Mouse (Mus musculus) midbrain, embryonic 10.5 days (tissue): ENCODE data around the gene Btbd16. TPM values are rescaled to one million over a fixed set of nuclear protein-coding genes. Genes with fewer than 3 reads are reported as not detected.

Source experiments
- DNase-seq: peaks from one replicate; pipeline ENCODE4 v3.0.0-alpha.2; 2017; ENCODE audit warnings: low spot score
- H3K27ac ChIP-seq: fragments of 300-500 bp; sonication (generic); replicated peaks from 2 replicates; pipeline ENCODE4 v1.5.1; 2016; ENCODE audit warnings: mild to moderate bottlenecking
- H3K27me3 ChIP-seq: fragments of 300-500 bp; sonication (generic); 2 replicates; pipeline ENCODE4 v1.6.1; 2016; ENCODE audit warnings: low read depth, mild to moderate bottlenecking; ENCODE audit not compliant: poor library complexity, severe bottlenecking
- H3K36me3 ChIP-seq: fragments of 300-500 bp; sonication (generic); 2 replicates; pipeline ENCODE4 v1.6.1; 2016; ENCODE audit warnings: mild to moderate bottlenecking, moderate library complexity
- H3K4me1 ChIP-seq: fragments of 300-500 bp; sonication (generic); 2 replicates; pipeline ENCODE4 v1.6.1; 2016
- H3K4me3 ChIP-seq: fragments of 300-500 bp; sonication (generic); 2 replicates; pipeline ENCODE4 v1.5.1; 2016; ENCODE audit warnings: mild to moderate bottlenecking, moderate library complexity
- H3K9me3 ChIP-seq: fragments of 300-500 bp; sonication (generic); replicated peaks from 2 replicates; pipeline ENCODE4 v1.6.1; 2016; ENCODE audit warnings: mild to moderate bottlenecking
- WGBS: fragments of 180-500 bp; shearing (Covaris S2); methylation state at CpG from one replicate; pipeline ENCODE4 v1.1.7; 2016; 5-methylcytosine and 5-hydroxymethylcytosine counted together
- polyA plus RNA-seq: library from polyadenylated mRNA; unstranded; fragments of >200 nt; fragmentation: Nextera tagmentation; extraction: Ambion mirVana; gene quantifications from 2 replicates; pipeline ENCODE4 v1.2.1, GENCODE M21; 2016

Btbd16 gene
- polyA plus RNA-seq, 1 experiment from 2014 or later = not detected

DNA sequence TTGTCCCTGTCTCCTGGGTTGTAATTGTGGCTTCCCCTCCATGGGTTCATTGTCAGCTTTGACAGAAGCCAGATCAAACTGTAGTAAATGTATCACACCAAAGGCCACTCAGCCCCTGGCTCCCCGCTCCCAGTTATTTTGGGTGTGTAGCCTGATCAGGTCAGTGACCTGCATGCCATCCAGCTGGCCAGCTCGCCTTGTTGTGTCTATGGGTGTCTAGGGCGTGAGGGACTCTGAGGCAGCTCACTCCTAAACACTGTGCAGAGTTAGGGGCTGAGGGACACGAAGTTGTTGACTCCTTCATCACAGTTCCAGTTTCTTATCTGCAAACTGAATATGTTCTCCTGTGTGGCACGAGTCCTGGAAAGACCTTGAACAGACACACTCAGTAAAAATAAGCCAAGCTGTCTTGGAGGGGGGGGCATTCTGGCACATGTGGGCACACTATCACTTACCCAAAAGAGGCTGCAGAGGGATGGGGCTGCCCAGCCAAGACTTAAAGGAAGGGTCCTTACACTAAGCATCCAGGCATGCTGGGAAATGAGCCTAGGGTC lies 7.1 kb downstream of the Btbd16 start:
- no peak overlapping the region for H3K27ac ChIP-seq
- H3K27me3 ChIP-seq = no peaks in the 10 kb centered on the region
- 75% methylated on average over 5 of the region's 5 CpGs for WGBS
- no peaks in the 10 kb centered on the region for H3K4me1 ChIP-seq
- no peaks in the 10 kb centered on the region for H3K9me3 ChIP-seq
- no peak overlapping the region for H3K4me3 ChIP-seq
- no peak for DNase-seq
- H3K36me3 ChIP-seq = no peaks in the 10 kb centered on the region

DNA sequence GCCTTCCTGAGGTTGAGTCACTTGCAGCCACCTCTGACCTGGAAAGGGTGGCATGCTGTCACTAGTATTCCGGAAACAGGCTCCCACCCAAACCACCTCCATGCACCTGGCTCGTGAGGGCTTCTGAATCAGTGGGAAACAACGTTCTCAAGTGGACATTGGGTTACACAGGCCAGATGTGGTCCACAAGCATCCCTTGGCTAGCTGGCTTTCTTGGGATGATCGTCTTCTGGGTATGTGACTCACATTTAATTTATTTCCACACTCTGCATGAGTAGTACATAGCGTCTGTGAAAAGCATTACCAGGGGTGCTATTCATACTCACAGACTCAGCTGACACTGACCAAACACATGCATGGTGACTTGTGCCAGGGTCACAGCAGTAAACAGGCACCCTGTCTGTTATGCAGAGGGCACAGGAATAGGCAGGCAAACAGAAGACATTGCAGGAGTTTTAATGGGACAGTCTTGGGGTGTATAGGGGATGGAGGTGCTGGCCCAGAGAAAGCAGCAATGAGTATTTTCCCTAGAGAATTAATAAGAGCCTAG lies 8.7 kb downstream of the Btbd16 start:
- Histone ChIP-seq H3K27me3 (no peaks in the 10 kb centered on the region), H3K4me1 (no peaks in the 10 kb centered on the region), H3K27ac (no peak overlapping the region), H3K9me3 (no peaks in the 10 kb centered on the region), H3K36me3 (no peaks in the 10 kb centered on the region), H3K4me3 (no peak overlapping the region)
- no peak for DNase-seq
- 89% methylated on average over 5 of the region's 5 CpGs for WGBS

- Histone ChIP-seq H3K36me3 (no peaks in the 10 kb centered on the region), H3K4me1 (no peaks in the 10 kb centered on the region), H3K9me3 (no peaks in the 10 kb centered on the region), H3K27ac (no peak overlapping the region), H3K4me3 (no peak overlapping the region), H3K27me3 (no peaks in the 10 kb centered on the region)
- no peak for DNase-seq
- 91% methylated on average over 12 of the region's 12 CpGs for WGBS
Measured at GRCm38 (mm10) chr7:130785923-130786575, 12.2 kb downstream of the Btbd16 start.

DNA sequence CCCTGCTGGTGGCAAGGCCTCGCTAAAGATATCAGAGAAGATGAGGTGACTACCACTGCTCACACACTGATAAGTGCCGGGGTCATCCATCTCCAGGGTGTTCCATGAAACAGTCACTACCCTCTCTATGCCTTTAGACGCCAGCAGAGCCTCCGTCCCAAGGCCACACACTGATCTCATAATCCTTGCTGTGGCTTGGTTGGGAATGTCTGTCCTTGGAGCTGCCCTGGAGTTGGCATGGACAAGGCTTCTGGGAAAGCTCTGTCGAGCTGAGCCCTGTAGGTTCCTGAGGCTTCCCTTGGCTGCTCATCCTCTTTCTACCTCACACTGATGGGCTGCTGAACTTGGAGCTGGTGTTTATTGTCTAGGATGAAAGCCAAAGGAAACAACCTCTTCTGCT lies 12.8 kb downstream of the Btbd16 start:
- Histone ChIP-seq H3K36me3 (no peaks in the 10 kb centered on the region), H3K9me3 (no peaks in the 10 kb centered on the region), H3K27ac (no peak overlapping the region; the same call in 1 of the 2 replicates), H3K27me3 (no peaks in the 10 kb centered on the region), H3K4me1 (no peaks in the 10 kb centered on the region), H3K4me3 (no peak overlapping the region)
- no peak for DNase-seq
- 86% methylated on average over 5 of the region's 5 CpGs for WGBS

- Histone ChIP-seq H3K9me3 (no peaks in the 10 kb centered on the region), H3K4me1 (no peaks in the 10 kb centered on the region), H3K27me3 (no peaks in the 10 kb centered on the region), H3K27ac (no peak overlapping the region), H3K4me3 (no peak overlapping the region), H3K36me3 (no peaks in the 10 kb centered on the region)
- WGBS = 93% methylated on average over 4 of the region's 4 CpGs
- no peak for DNase-seq
Measured at GRCm38 (mm10) chr7:130787537-130787936, 13.7 kb downstream of the Btbd16 start.

GRCm38 (mm10) chr7:130788950-130789349 lies 15.1 kb downstream of the Btbd16 start:
- Histone ChIP-seq H3K9me3 (no peaks in the 10 kb centered on the region), H3K4me1 (no peaks in the 10 kb centered on the region), H3K4me3 (no peak overlapping the region), H3K27ac (no peak overlapping the region), H3K27me3 (no peaks in the 10 kb centered on the region), H3K36me3 (no peaks in the 10 kb centered on the region)
- DNase-seq = no peak
- 84% methylated on average over 3 of the region's 3 CpGs for WGBS

- H3K4me1 ChIP-seq = no peaks in the 10 kb centered on the region
- no peak overlapping the region for H3K27ac ChIP-seq
- H3K9me3 ChIP-seq = no peaks in the 10 kb centered on the region
- no peak overlapping the region for H3K4me3 ChIP-seq
- DNase-seq = no peak
- WGBS = 86% methylated on average over 7 of the region's 7 CpGs
- no peaks in the 10 kb centered on the region for H3K27me3 ChIP-seq
- H3K36me3 ChIP-seq = no peaks in the 10 kb centered on the region
Measured at GRCm38 (mm10) chr7:130789456-130789855, 15.6 kb downstream of the Btbd16 start.

GRCm38 (mm10) chr7:130793671-130794070 lies 19.8 kb downstream of the Btbd16 start:
- no peak for DNase-seq
- Histone ChIP-seq H3K36me3 (no peaks in the 10 kb centered on the region), H3K27me3 (no peaks in the 10 kb centered on the region), H3K27ac (no peak overlapping the region), H3K4me1 (no peaks in the 10 kb centered on the region), H3K9me3 (no peaks in the 10 kb centered on the region), H3K4me3 (no peak overlapping the region)
- WGBS = 83% methylated on average over 9 of the region's 9 CpGs

- 61% methylated on average over 8 of the region's 8 CpGs for WGBS
- H3K27ac ChIP-seq = no peak overlapping the region
- no peaks in the 10 kb centered on the region for H3K27me3 ChIP-seq
- H3K36me3 ChIP-seq = no peaks in the 10 kb centered on the region
- DNase-seq = no peak
- no peaks in the 10 kb centered on the region for H3K4me1 ChIP-seq
- no peaks in the 10 kb centered on the region for H3K9me3 ChIP-seq
- no peak overlapping the region for H3K4me3 ChIP-seq
Measured at GRCm38 (mm10) chr7:130796786-130797185, 22.9 kb downstream of the Btbd16 start.

DNA sequence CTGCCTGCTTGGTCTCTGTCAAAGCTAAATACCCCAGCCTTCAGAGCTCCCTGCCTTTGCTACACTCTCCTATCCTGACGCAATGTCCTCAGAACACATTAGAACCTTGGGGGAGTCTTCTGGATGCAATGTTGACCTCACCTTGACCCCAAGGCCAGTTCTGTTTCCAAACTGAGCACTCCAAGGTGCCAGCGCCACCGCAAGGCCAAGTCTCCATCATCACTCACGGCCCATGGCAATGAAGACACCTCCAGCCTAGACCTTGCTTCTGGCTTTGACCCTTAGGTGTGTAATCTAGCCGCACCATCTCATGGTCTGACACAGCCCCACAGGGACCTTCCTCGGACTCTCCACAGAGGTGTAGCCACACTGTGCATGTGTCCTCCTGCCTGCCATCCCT lies 23.7 kb downstream of the Btbd16 start:
- H3K4me1 ChIP-seq = no peaks in the 10 kb centered on the region
- 89% methylated on average over 6 of the region's 6 CpGs for WGBS
- DNase-seq = no peak

DNA sequence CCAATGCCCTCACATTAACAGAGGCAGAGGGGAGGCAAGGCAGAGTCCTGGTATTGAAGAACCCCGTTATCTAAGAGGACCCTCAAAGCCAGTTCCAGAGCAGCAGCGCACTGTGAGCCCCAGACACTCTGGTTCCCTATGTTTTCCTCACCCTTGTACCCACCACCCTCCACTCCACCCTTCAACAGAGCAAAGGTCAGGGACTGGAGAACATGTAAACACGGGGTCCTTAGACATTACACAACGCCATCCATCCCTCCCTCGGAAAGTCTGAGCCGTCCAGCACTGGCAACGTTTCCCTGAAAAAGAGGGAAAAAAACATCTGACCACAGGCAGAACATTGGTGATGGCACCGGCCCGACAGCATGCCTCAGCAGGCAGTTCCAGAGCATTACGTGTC lies 25.5 kb downstream of the Btbd16 start:
- no peaks in the 10 kb centered on the region for H3K9me3 ChIP-seq
- H3K27me3 ChIP-seq = no peaks in the 10 kb centered on the region
- H3K4me3 ChIP-seq = no peak overlapping the region
- WGBS = 89% methylated on average over 10 of the region's 10 CpGs
- DNase-seq = no peak
- H3K36me3 ChIP-seq = no peaks in the 10 kb centered on the region
- H3K4me1 ChIP-seq = no peaks in the 10 kb centered on the region
- H3K27ac ChIP-seq = no peak overlapping the region

More for the DNA sequence above, 23.7 kb downstream of the Btbd16 start:
- no peaks in the 10 kb centered on the region for H3K9me3 ChIP-seq
- H3K27me3 ChIP-seq = no peaks in the 10 kb centered on the region
- no peaks in the 10 kb centered on the region for H3K36me3 ChIP-seq
- H3K27ac ChIP-seq = no peak overlapping the region
- no peak overlapping the region for H3K4me3 ChIP-seq

DNA sequence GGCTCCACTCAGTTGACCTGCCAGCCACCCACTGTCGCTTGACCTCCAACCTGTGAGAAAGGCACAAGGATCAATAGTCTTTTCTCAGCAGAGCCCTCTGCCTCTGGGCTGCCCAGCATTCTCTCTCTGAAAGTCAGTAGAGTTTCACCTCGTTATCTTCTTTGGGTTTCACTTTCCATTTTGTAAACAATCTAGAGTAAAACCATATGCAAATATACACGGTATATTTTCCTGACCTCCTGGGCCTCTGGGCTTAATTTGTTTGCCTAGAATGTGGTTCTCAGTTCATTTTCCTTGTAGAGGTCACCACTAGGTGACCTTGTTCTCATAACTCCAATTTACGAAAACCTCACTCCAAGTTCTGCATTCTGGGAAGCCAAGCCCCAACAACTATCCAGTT lies 26.8 kb downstream of the Btbd16 start:
- 77% methylated on average over 4 of the region's 4 CpGs for WGBS
- H3K36me3 ChIP-seq = no peaks in the 10 kb centered on the region

GRCm38 (mm10) chr7:130801811-130802210 lies 27.9 kb downstream of the Btbd16 start:
- Histone ChIP-seq H3K27me3 (no peaks in the 10 kb centered on the region), H3K4me1 (no peaks in the 10 kb centered on the region), H3K9me3 (no peaks in the 10 kb centered on the region), H3K36me3 (no peaks in the 10 kb centered on the region), H3K4me3 (no peak overlapping the region), H3K27ac (no peak overlapping the region)
- no peak for DNase-seq
- 95% methylated on average over 4 of the region's 4 CpGs for WGBS

More for the DNA sequence above, 26.8 kb downstream of the Btbd16 start:
- H3K4me1 ChIP-seq = no peaks in the 10 kb centered on the region
- H3K27me3 ChIP-seq = no peaks in the 10 kb centered on the region
- H3K9me3 ChIP-seq = no peaks in the 10 kb centered on the region
- no peak overlapping the region for H3K27ac ChIP-seq
- no peak for DNase-seq
- no peak overlapping the region for H3K4me3 ChIP-seq
